Mouse (Mus musculus): ENCODE measurements at regions not wholly inside any gene's neighbourhood (a gene's known extent, or its start where the extent isn't known, plus 50 kb on each side); places are given as distances from the start of the nearest gene placed in this dataset.

- Histone ChIP-seq H3K4me1 (ENCODE audit: control insufficient read depth, insufficient read depth) (no peaks in the 10 kb centered on the region), H3K36me3 (replicated peaks; ENCODE audit: control insufficient read depth, insufficient read depth, low read length) (no peaks in the 10 kb centered on the region), H3K4me2 (ENCODE audit: low read depth, low read length) (no peak overlapping the region), H3K27me3 (ENCODE audit: control insufficient read depth, insufficient read depth, low read length) (no peaks in the 10 kb centered on the region), H3K9me3 (replicated peaks; ENCODE audit: control insufficient read depth, low read length) (no peaks in the 10 kb centered on the region), H3K4me3 (ENCODE audit: low read depth, low read length) (no peak overlapping the region), H3K9ac (replicated peaks; ENCODE audit: low read depth, low read length) (no peak overlapping the region), H3K27ac (ENCODE audit: low read depth) (no peak overlapping the region)
- no peak for DNase-seq (ENCODE audit: low spot score)
- TF ChIP-seq CTCF (IDR thresholded peaks at IDR 0.05; ENCODE audit: low read depth) (no peak), EP300 (IDR thresholded peaks at IDR 0.05; ENCODE audit: low read depth) (no peak)
- no peak for ATAC-seq (ENCODE audit: insufficient read depth, low read depth)
- whole genome bisulfite sequencing = 84% methylated on average over 9 of the region's 9 CpGs
Measured at GRCm38 (mm10) chr3:15108239-15108934, 222.3 kb downstream of the Car2 start.

DNA sequence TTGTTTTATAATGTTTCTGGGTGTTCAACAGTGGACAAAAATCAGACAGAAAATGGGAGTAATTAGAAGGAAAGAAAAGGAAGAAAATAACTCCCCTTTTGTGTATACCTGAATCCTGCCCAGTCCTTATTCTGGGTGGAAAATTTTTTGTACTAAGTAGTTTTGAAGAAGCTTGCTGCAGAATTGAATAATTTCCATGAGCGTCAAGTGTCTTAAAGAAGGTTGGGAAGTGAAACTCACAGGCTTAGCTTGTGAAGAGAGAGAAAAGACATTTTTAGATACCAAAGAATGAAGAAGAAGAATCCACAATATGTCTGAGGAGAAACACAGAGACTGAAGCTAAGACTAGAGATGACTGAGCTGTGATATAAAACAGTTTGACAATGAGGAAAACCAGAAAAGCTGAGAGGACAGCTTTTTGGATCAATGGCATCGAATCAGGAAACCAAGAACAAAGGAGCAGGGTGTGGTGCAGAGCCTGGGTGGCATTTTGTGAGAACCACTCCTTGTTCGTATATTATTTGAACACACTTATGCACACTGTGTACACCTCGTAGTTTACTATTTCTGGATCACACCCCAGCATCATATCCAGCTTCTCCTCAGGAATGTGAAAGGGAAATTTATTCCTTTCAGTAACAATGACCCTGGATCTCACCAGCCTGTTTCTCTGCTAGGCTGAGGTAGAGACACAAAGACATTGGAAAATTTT, 221.9 kb downstream of the Gm9733 start:
- H3K36me3 ChIP-seq (replicated peaks; ENCODE audit: control insufficient read depth, insufficient read depth, low read length) = no peaks in the 10 kb centered on the region
- DNase-seq (ENCODE audit: low spot score) (no peak), ATAC-seq (ENCODE audit: insufficient read depth, low read depth) (no peak)
- 48% methylated on average over 4 of the region's 4 CpGs for WGBS
- H3K27me3 ChIP-seq (ENCODE audit: control insufficient read depth, insufficient read depth, low read length) = no peaks in the 10 kb centered on the region
- H3K9me3 ChIP-seq (replicated peaks; ENCODE audit: control insufficient read depth, low read length) = no peaks in the 10 kb centered on the region
- TF ChIP-seq EP300 (IDR thresholded peaks at IDR 0.05; ENCODE audit: low read depth) (no peak), CTCF (IDR thresholded peaks at IDR 0.05; ENCODE audit: low read depth) (no peak)
- no peak overlapping the region for H3K4me2 ChIP-seq (ENCODE audit: low read depth, low read length)
- no peak overlapping the region for H3K27ac ChIP-seq (ENCODE audit: low read depth)
- H3K4me3 ChIP-seq (ENCODE audit: low read depth, low read length) = no peak overlapping the region
- no peak overlapping the region for H3K9ac ChIP-seq (replicated peaks; ENCODE audit: low read depth, low read length)
- no peaks in the 10 kb centered on the region for H3K4me1 ChIP-seq (ENCODE audit: control insufficient read depth, insufficient read depth)

DNA sequence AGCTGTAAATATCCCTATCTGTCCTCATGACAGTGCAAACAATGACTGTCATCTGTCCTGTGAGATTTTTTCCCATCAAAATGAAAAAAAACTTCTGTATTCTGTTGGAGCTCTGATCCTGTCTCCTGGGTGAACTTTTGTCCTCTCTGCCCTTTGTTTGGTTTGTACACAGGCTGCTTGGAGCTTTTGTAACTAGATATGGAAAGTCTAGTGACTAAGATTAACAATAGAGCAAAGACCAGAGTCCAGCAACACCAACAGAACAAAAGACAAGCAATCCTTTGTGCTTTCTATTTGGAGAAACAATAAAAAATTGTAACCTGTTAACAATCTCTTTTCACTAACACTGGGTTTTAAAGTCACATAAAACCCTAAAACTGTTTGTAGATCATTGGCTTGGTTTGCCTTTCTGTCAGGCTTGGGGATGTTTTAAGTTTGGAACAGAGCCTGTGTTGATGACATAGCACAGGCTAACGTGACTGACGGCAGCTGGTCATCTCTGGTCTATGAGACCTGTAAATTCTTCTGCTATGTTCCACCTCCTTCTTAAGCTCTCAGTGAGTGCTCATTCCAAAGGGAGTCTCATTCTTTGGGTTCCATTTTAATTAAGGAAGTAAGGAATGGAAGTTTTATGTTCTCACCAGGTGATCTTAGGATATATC, 219.8 kb downstream of the Gm9733 start:
- no peak for TF ChIP-seq EP300 (IDR thresholded peaks at IDR 0.05; ENCODE audit: low read depth)
- TF ChIP-seq CTCF (IDR thresholded peaks at IDR 0.05; ENCODE audit: low read depth) = no peak
- Histone ChIP-seq H3K9me3 (replicated peaks; ENCODE audit: control insufficient read depth, low read length) (no peaks in the 10 kb centered on the region), H3K9ac (replicated peaks; ENCODE audit: low read depth, low read length) (no peak overlapping the region), H3K36me3 (replicated peaks; ENCODE audit: control insufficient read depth, insufficient read depth, low read length) (no peaks in the 10 kb centered on the region), H3K27me3 (ENCODE audit: control insufficient read depth, insufficient read depth, low read length) (no peaks in the 10 kb centered on the region), H3K4me1 (ENCODE audit: control insufficient read depth, insufficient read depth) (no peaks in the 10 kb centered on the region), H3K4me3 (ENCODE audit: low read depth, low read length) (no peak overlapping the region), H3K4me2 (ENCODE audit: low read depth, low read length) (no peak overlapping the region), H3K27ac (ENCODE audit: low read depth) (no peak overlapping the region)
- no peak for ATAC-seq (ENCODE audit: insufficient read depth, low read depth)
- no peak for DNase-seq (ENCODE audit: low spot score)
- 50% methylated on average over 2 of the region's 2 CpGs for WGBS

GRCm38 (mm10) chr3:15118634-15119356, 213.3 kb downstream of the Gm9733 start:
- H3K9me3 ChIP-seq (replicated peaks; ENCODE audit: control insufficient read depth, low read length) = no peaks in the 10 kb centered on the region
- H3K9ac ChIP-seq (replicated peaks; ENCODE audit: low read depth, low read length) = no peak overlapping the region
- H3K36me3 ChIP-seq (replicated peaks; ENCODE audit: control insufficient read depth, insufficient read depth, low read length) = no peaks in the 10 kb centered on the region
- DNase-seq (ENCODE audit: low spot score) = no peak
- no peaks in the 10 kb centered on the region for H3K27me3 ChIP-seq (ENCODE audit: control insufficient read depth, insufficient read depth, low read length)
- 26% methylated on average over 3 of the region's 3 CpGs for WGBS
- ATAC-seq (ENCODE audit: insufficient read depth, low read depth) = no peak
- no peak for TF ChIP-seq CTCF (IDR thresholded peaks at IDR 0.05; ENCODE audit: low read depth)
- TF ChIP-seq EP300 (IDR thresholded peaks at IDR 0.05; ENCODE audit: low read depth) = no peak
- H3K27ac ChIP-seq (ENCODE audit: low read depth) = no peak overlapping the region
- H3K4me3 ChIP-seq (ENCODE audit: low read depth, low read length) = no peak overlapping the region
- H3K4me2 ChIP-seq (ENCODE audit: low read depth, low read length) = no peak overlapping the region
- H3K4me1 ChIP-seq (ENCODE audit: control insufficient read depth, insufficient read depth) = no peaks in the 10 kb centered on the region

DNA sequence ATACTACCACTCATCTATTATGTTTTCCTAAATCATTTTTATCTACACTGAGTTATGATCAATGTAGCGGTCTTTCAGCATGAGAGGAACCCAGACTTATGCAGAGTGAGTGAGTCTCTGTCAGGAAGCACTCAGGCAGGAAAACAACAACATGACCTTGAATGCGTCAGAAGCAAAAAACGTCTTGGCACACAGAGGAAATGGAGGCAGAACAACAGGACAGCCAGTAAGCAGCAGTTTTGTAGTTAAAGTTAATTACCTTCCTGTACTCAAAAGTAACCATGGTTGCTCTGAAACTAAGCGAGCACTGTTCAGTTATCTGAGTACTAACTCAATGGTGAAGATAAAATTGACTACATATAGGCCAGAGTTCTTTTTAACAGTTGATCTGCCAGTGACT, 205.4 kb downstream of the Gm9733 start:
- no peak for ATAC-seq (ENCODE audit: insufficient read depth, low read depth)

More for the DNA sequence above, 205.4 kb downstream of the Gm9733 start:
- no peak overlapping the region for H3K4me2 ChIP-seq (ENCODE audit: low read depth, low read length)
- no peaks in the 10 kb centered on the region for H3K4me1 ChIP-seq (ENCODE audit: control insufficient read depth, insufficient read depth)
- DNase-seq (ENCODE audit: low spot score) = no peak
- no peak overlapping the region for H3K4me3 ChIP-seq (ENCODE audit: low read depth, low read length)
- no peak overlapping the region for H3K9ac ChIP-seq (replicated peaks; ENCODE audit: low read depth, low read length)
- no peaks in the 10 kb centered on the region for H3K36me3 ChIP-seq (replicated peaks; ENCODE audit: control insufficient read depth, insufficient read depth, low read length)
- H3K9me3 ChIP-seq (replicated peaks; ENCODE audit: control insufficient read depth, low read length) = no peaks in the 10 kb centered on the region
- WGBS = 44% methylated on average over 4 of the region's 4 CpGs
- no peak overlapping the region for H3K27ac ChIP-seq (ENCODE audit: low read depth)
- TF ChIP-seq CTCF (IDR thresholded peaks at IDR 0.05; ENCODE audit: low read depth) (no peak), EP300 (IDR thresholded peaks at IDR 0.05; ENCODE audit: low read depth) (no peak)
- H3K27me3 ChIP-seq (ENCODE audit: control insufficient read depth, insufficient read depth, low read length) = no peaks in the 10 kb centered on the region

Measured in heart, postnatal 0 days (tissue).